Mouse (Mus musculus) E14TG2a.4 (cell line): ENCODE results near the gene Sipa1l1.

ENCODE experiments used
- H3K27me3 ChIP-seq: 2 replicates; pipeline ENCODE4 v1.6.1; 2014; ENCODE audit warnings: low read length, control low read depth; ENCODE audit not compliant: insufficient read depth
- H3K36me3 ChIP-seq: 2 replicates; pipeline ENCODE4 v1.6.1; 2014; ENCODE audit warnings: low read length, control low read depth; ENCODE audit not compliant: insufficient read depth
- H3K4me1 ChIP-seq: replicated peaks from 2 replicates; pipeline ENCODE4 v1.6.1; 2014; ENCODE audit warnings: low read depth, low read length, control low read depth
- H3K4me3 ChIP-seq: replicated peaks from 2 replicates; pipeline ENCODE4 v1.5.1; 2014; ENCODE audit warnings: mild to moderate bottlenecking, low read length
- H3K9me3 ChIP-seq: 2 replicates; pipeline ENCODE4 v1.6.1; 2014; ENCODE audit warnings: low read length, control low read depth
- CTCF ChIP-seq: conservative IDR thresholded peaks from 2 replicates; pipeline ENCODE4 v1.5.1; 2014; ENCODE audit warnings: low read length
- NANOG ChIP-seq: IDR thresholded peaks from 2 replicates; pipeline ENCODE4 v1.6.1; 2014; ENCODE audit warnings: borderline replicate concordance, low read length, mixed read lengths
- POU5F1 ChIP-seq: IDR thresholded peaks from 2 replicates; pipeline ENCODE4 v1.6.1; 2014; ENCODE audit warnings: low read length, borderline replicate concordance

Gene Sipa1l1

DNA sequence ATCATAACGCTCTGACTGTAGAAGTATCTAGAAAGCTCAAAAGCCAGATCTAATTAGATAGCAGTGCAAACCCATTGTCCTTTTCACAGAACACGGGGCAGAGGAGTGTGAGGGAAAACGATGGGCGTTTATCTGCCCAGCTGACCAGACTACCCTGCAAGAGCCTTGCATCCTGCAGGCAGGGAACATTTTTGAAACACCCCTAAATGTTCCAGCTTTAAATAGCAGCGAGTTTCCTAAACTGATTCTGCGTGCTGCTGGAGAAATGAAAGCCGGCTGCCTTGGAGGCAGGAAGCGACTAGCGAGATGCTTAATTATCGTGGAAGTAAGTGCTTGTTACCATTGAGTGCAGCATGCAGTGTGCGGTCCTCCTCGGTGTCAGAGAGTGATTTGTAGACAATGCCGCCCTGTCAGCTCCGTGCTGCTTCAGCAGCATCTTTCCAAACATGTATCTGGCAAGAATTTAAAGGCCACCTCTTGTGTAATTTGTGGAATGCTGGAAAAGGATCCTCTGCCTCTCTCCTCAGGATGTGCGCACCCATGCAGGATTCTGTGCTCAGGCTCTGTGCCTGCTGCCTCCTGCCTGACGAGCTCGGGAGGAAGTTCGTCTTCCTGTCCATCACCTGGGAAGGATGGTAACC, 170.2 kb downstream of the Sipa1l1 start:
- Histone ChIP-seq H3K27me3 (no peaks in the 10 kb centered on the region), H3K4me1 (peaks cover 13% of the 10 kb centered on the region), H3K4me3 (no peak overlapping the region), H3K9me3 (peaks cover 33% of the 10 kb centered on the region), H3K36me3 (peaks cover 34% of the 10 kb centered on the region)
- no peak for TF ChIP-seq POU5F1
- TF ChIP-seq NANOG, result no peak
- no peak for TF ChIP-seq CTCF

DNA sequence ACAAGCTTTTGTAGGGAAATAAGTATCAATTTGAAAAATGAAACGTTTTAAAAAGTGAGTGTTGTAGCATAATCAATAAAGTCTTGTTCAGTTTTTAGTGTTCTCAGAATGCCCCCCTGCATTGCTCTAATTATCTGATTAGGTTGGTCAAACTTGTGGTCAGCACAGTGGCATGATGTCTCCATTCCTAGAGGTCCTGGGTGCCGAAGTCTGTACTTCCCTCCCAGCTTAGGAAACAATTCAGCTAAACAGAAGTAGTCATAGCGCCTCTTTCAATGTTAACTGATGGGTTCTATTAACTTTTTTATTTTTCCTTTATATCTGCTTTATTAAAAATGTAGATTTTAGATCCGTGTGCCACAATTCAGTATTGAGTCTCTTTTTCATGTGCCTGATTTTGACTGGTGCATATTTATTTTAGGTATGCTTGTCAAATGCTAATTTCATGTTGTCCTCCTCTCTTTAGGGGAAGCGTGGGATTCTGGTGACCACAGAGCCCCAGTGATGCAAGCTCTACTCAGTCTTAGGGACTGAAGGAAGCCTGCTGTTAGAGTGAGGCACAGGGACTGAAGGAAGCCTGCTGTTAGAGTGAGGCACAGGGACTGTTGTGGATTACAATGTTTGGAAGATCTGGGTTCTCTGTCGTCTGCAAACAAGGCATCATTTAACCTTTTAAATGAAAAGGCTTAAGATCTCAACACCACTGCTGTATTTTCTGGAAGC, 171.2 kb downstream of the Sipa1l1 start:
- Histone ChIP-seq H3K4me3 (no peak overlapping the region), H3K9me3 (peaks cover 33% of the 10 kb centered on the region), H3K4me1 (peaks cover 3% of the 10 kb centered on the region), H3K36me3 (peaks cover 34% of the 10 kb centered on the region), H3K27me3 (no peaks in the 10 kb centered on the region)
- no peak for TF ChIP-seq POU5F1
- no peak for TF ChIP-seq CTCF
- no peak for TF ChIP-seq NANOG

DNA sequence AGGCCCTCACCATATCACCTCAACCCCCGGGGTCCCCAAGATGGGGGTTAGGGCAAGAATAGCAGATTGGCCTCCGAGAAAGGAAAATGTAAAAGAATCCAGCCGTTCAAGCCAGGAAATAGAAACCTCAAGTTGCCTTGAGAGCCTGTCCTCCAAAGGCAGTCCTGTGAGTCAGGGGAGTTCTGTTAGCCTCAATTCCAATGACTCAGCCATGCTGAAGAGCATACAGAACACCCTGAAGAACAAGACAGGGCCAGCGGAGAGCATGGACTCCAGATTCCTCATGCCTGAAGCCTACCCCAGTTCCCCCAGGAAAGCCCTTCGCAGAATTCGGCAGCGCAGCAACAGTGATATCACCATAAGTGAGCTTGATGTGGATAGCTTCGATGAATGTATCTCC, 172.1 kb downstream of the Sipa1l1 start:
- H3K4me3 ChIP-seq, result no peak overlapping the region
- TF ChIP-seq NANOG (no peak), POU5F1 (no peak), CTCF (no peak)
- peaks cover 33% of the 10 kb centered on the region for H3K9me3 ChIP-seq
- no peaks in the 10 kb centered on the region for H3K27me3 ChIP-seq
- peaks cover 34% of the 10 kb centered on the region for H3K36me3 ChIP-seq
- no peaks in the 10 kb centered on the region for H3K4me1 ChIP-seq

DNA sequence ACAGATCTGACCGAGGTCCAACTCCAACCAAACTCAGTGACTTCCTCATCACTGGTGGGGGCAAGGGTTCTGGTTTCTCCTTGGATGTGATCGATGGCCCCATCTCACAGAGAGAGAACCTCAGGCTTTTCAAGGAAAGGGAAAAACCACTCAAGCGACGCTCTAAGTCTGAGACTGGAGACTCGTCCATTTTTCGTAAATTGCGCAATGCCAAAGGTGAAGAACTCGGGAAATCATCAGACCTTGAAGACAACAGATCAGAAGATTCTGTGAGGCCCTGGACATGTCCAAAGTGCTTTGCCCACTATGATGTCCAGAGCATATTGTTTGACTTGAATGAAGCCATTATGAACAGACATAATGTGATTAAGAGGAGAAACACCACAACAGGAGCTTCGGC, 172.6 kb downstream of the Sipa1l1 start:
- peaks cover 33% of the 10 kb centered on the region for H3K9me3 ChIP-seq

DNA sequence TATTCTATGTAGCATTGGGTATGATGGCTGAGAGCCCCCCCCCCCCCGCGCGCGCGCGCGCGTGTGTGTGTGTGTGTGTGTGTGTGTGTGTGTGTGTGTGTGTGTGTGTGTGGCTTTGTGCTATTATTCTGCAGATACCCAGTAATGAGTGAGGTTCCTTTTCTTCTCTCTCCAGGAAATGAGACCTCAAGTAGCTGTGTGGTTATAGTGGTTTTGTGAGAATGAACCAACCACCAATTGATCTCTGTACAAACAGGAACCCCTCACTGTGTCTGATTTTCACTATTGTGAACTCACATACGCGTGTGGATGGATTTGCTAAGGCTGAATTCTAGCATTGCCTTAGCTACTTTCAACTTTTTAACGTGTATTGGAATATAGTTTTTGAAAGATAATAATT, 181.0 kb downstream of the Sipa1l1 start:
- H3K9me3 ChIP-seq, result no peaks in the 10 kb centered on the region

More for the DNA sequence above, 172.6 kb downstream of the Sipa1l1 start:
- no peak overlapping the region for H3K4me3 ChIP-seq
- TF ChIP-seq POU5F1, result no peak
- TF ChIP-seq NANOG, result no peak
- no peak for TF ChIP-seq CTCF
- H3K4me1 ChIP-seq, result no peaks in the 10 kb centered on the region
- H3K27me3 ChIP-seq, result no peaks in the 10 kb centered on the region
- peaks cover 34% of the 10 kb centered on the region for H3K36me3 ChIP-seq

DNA sequence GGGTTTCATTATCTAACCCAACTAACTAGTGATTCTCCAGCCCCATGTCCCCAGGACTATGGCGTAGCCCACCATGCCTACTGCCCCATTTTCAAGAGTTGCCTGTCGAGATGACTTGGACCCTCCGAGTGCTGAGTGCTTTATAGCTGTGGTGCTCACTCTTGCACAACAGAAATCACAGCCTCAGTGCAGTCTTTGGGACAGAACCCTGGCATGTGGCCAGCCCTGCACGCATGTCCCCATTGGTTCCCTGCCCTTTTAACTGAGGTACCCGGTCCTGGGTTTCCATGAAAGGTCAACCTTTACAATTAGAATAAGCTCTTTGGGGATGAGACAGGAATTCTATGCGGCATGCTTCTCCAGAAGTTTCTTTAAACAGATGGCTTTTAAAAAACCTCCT, 181.8 kb downstream of the Sipa1l1 start:
- no peaks in the 10 kb centered on the region for H3K9me3 ChIP-seq
- H3K27me3 ChIP-seq, result no peaks in the 10 kb centered on the region
- H3K4me1 ChIP-seq, result peaks cover 12% of the 10 kb centered on the region
- H3K36me3 ChIP-seq, result no peaks in the 10 kb centered on the region
- H3K4me3 ChIP-seq, result no peak overlapping the region
- TF ChIP-seq NANOG (no peak), POU5F1 (no peak), CTCF (no peak)

More for the DNA sequence above, 181.0 kb downstream of the Sipa1l1 start:
- no peaks in the 10 kb centered on the region for H3K36me3 ChIP-seq
- peaks cover 4% of the 10 kb centered on the region for H3K4me1 ChIP-seq
- no peak for TF ChIP-seq NANOG
- TF ChIP-seq POU5F1, result no peak
- TF ChIP-seq CTCF, result no peak
- no peaks in the 10 kb centered on the region for H3K27me3 ChIP-seq
- no peak overlapping the region for H3K4me3 ChIP-seq

DNA sequence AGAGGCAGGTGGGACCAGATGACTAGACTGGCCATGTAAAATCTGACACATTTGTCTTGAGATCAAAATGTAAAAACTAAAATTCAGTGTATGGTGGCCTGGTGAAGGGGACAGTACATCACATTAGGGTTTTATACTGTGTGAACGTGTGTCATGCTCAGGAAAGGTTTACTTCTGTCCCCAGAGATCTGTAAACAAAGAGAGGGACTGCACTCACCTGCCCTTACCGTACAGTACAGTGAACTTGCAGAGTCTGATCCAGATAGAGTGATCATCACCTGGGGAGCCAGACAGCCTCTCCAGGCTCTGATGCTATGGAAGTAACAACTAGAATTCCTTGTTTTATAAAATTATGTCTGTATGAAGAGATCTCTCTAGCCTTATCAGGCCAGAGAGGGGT, 184.5 kb downstream of the Sipa1l1 start:
- Histone ChIP-seq H3K9me3 (no peaks in the 10 kb centered on the region), H3K4me3 (no peak overlapping the region), H3K27me3 (no peaks in the 10 kb centered on the region), H3K36me3 (peaks cover 12% of the 10 kb centered on the region; the same call in 1 of the 2 replicates), H3K4me1 (peaks cover 12% of the 10 kb centered on the region)
- no peak for TF ChIP-seq CTCF
- TF ChIP-seq POU5F1, result no peak

DNA sequence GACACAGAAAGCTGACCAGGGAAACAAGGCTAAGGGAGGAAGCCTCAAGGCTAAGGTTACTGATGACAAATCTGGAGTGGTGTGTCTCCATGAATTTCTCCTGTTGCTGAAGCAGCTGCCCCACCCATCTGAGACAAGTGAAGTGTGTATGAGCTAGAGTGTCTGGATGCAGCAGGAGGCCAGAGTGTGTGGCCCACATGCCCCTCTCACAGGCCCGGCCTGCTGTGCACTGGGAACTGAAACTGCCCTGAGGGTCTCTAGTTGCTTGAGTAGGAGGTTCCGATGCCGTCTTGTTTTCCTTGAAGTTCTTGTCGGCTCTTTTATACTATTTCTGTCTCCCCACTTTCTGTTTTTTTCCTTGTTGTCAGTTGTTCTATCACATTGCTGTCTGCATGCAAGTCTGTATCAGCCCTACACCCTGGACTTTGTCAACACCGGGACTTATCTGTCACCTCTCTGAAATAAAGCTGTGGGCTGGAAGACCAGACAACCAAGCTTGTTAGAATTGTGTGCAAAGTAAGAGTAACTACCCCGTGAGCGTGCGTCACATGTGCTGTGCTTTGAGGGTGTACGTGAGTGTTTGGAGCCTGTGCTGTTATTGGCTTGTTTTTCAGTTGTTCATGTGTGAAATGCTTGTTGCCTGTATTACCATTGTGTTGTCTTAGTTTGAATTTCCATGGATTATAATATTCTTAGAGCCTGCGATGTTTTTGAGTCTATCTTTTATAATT, 186.5 kb downstream of the Sipa1l1 start:
- H3K27me3 ChIP-seq, result no peaks in the 10 kb centered on the region
- H3K9me3 ChIP-seq, result no peaks in the 10 kb centered on the region
- H3K4me3 ChIP-seq, result no peak overlapping the region
- TF ChIP-seq NANOG (no peak), POU5F1 (no peak), CTCF (no peak)
- H3K4me1 ChIP-seq, result peaks cover 12% of the 10 kb centered on the region
- H3K36me3 ChIP-seq, result peaks cover 17% of the 10 kb centered on the region; the same call in 1 of the 2 replicates
